Mouse (Mus musculus): ENCODE data around the gene Inpp4a.

GRCm38 (mm10) chr1:37359395-37360092 is 59.9 kb downstream of the Inpp4a start:
- no peak for TF ChIP-seq CTCF (IDR thresholded peaks at IDR 0.05; ENCODE audit: extremely low read depth, insufficient read depth, low read length)
- no peak for TF ChIP-seq POLR2A (IDR thresholded peaks at IDR 0.05; ENCODE audit: extremely low read depth, insufficient read depth, low read length)
